Mouse (Mus musculus) cerebellum, postnatal 4 days (tissue): Measurements from ENCODE around the gene Hcn2.

Source experiments
- DNase-seq, 2 experiments: peaks; one replicate each; pipeline ENCODE4 v3.0.0; 2022; ENCODE audit warnings: low spot score in 2 of 2, mixed read lengths in 1 of 2

Hcn2 gene

GRCm38 (mm10) chr10:79708668-79709067 is 7.8 kb upstream of the Hcn2 start:
- no peak for DNase-seq

GRCm38 (mm10) chr10:79709307-79709706 is 7.1 kb upstream of the Hcn2 start:
- no peak for DNase-seq

GRCm38 (mm10) chr10:79712029-79712428 is 4.4 kb upstream of the Hcn2 start:
- no peak for DNase-seq

- peak; percentile 72 to 83 for DNase-seq
Measured at GRCm38 (mm10) chr10:79712499-79713126, 3.8 kb upstream of the Hcn2 start.

GRCm38 (mm10) chr10:79713163-79713562 is 3.3 kb upstream of the Hcn2 start:
- no peak for DNase-seq

GRCm38 (mm10) chr10:79714996-79715395 is 1.4 kb upstream of the Hcn2 start:
- peak in 1 of 2 experiments; percentile 65 for DNase-seq

GRCm38 (mm10) chr10:79716988-79717355 is 538 bp downstream of the Hcn2 start:
- no peak for DNase-seq

GRCm38 (mm10) chr10:79717640-79718357 is 1.4 kb downstream of the Hcn2 start:
- no peak for DNase-seq

GRCm38 (mm10) chr10:79721089-79721488 is 4.7 kb downstream of the Hcn2 start:
- DNase-seq: no peak

- DNase-seq: no peak
Measured at GRCm38 (mm10) chr10:79723047-79723446, 6.6 kb downstream of the Hcn2 start.

- no peak for DNase-seq
Measured at GRCm38 (mm10) chr10:79723692-79724091, 7.3 kb downstream of the Hcn2 start.

GRCm38 (mm10) chr10:79726090-79726489 is 9.7 kb downstream of the Hcn2 start:
- peak in 1 of 2 experiments; percentile 55 for DNase-seq

- no peak for DNase-seq
Measured at GRCm38 (mm10) chr10:79728323-79729249, 12.2 kb downstream of the Hcn2 start.

- peak in 1 of 2 experiments; percentile 50 for DNase-seq
Measured at GRCm38 (mm10) chr10:79729357-79729965, 13.0 kb downstream of the Hcn2 start.

GRCm38 (mm10) chr10:79732500-79732899 is 16.1 kb downstream of the Hcn2 start:
- DNase-seq: no peak

GRCm38 (mm10) chr10:79733847-79734246 is 17.4 kb downstream of the Hcn2 start:
- DNase-seq: no peak

- no peak for DNase-seq
Measured at GRCm38 (mm10) chr10:79735361-79735760, 18.9 kb downstream of the Hcn2 start.

- no peak for DNase-seq
Measured at GRCm38 (mm10) chr10:79736706-79737105, 20.3 kb downstream of the Hcn2 start.

- no peak for DNase-seq
Measured at GRCm38 (mm10) chr10:79738259-79738658, 21.8 kb downstream of the Hcn2 start.

- DNase-seq: no peak
Measured at GRCm38 (mm10) chr10:79739234-79739633, 22.8 kb downstream of the Hcn2 start.

- DNase-seq: no peak
Measured at GRCm38 (mm10) chr10:79740863-79741262, 24.4 kb downstream of the Hcn2 start.

GRCm38 (mm10) chr10:79743161-79743560 is 26.7 kb downstream of the Hcn2 start:
- no peak for DNase-seq
